Mouse (Mus musculus) bone marrow macrophage, adult 2 months (primary cell): ENCODE measurements around the gene Rtn3.

Source experiments
- CTCF ChIP-seq: IDR thresholded peaks from 2 replicates; pipeline ENCODE4 v1.5.1; 2012; ENCODE audit warnings: low read depth, mild to moderate bottlenecking, low read length, moderate library complexity
- POLR2A ChIP-seq: IDR thresholded peaks from 2 replicates; pipeline ENCODE4 v1.6.1; 2012; ENCODE audit warnings: mild to moderate bottlenecking, low read depth, low read length, borderline replicate concordance

DNA sequence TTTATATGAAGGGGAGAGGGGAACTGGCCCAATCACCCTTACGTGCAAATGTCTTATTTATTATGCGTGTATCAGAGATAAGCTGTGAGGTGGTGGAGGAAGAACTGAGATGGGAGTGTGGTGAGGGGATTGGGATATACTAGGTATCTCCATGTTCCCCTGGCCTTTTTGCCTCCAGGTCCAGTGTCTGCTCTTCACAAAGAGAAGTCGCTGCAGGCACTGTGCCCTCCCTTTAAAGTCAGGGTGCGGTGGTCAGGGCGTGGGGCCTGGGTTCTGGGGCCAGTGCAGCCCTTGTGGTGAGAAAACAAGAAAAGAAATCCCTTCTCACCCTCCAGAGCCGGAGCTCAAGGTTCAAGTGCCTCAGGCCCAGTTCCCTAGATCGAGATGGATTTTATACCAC, 59.0 kb downstream of the Rtn3 start:
- TF ChIP-seq CTCF (no peak), POLR2A (no peak)
